Mouse (Mus musculus): ENCODE measurements at regions not wholly inside any gene's neighbourhood (a gene's known extent, or its start where the extent isn't known, plus 50 kb on each side); places are given as distances from the start of the nearest gene placed in this dataset.

GRCm38 (mm10) chr7:37388843-37389702 is 384.4 kb downstream of the Zfp536 start:
- DNase-seq (ENCODE audit: low spot score in 2 of 2), result no peak

GRCm38 (mm10) chr7:37389703-37390087 is 383.7 kb downstream of the Zfp536 start:
- DNase-seq (ENCODE audit: low spot score in 2 of 2), result no peak

GRCm38 (mm10) chr7:37390271-37390670 is 383.2 kb downstream of the Zfp536 start:
- DNase-seq (ENCODE audit: low spot score in 2 of 2), result no peak

- no peak for DNase-seq (ENCODE audit: low spot score in 2 of 2)
Observed at GRCm38 (mm10) chr7:37392122-37392521, 381.3 kb downstream of the Zfp536 start.

GRCm38 (mm10) chr7:37392604-37393003 is 380.8 kb downstream of the Zfp536 start:
- no peak for DNase-seq (ENCODE audit: low spot score in 2 of 2)

- no peak for DNase-seq (ENCODE audit: low spot score in 2 of 2)
Observed at GRCm38 (mm10) chr7:37393071-37393470, 380.4 kb downstream of the Zfp536 start.

- no peak for DNase-seq (ENCODE audit: low spot score in 2 of 2)
Observed at GRCm38 (mm10) chr7:37394965-37395426, 378.4 kb downstream of the Zfp536 start.

- DNase-seq (ENCODE audit: low spot score in 2 of 2), result no peak
Observed at GRCm38 (mm10) chr7:37395881-37396513, 377.4 kb downstream of the Zfp536 start.

- DNase-seq (ENCODE audit: low spot score in 2 of 2), result no peak
Observed at GRCm38 (mm10) chr7:37403483-37403882, 370.0 kb downstream of the Zfp536 start.

- no peak for DNase-seq (ENCODE audit: low spot score in 2 of 2)
Observed at GRCm38 (mm10) chr7:37413350-37413749, 360.1 kb downstream of the Zfp536 start.

- no peak for DNase-seq (ENCODE audit: low spot score in 2 of 2)
Observed at GRCm38 (mm10) chr7:37421704-37422103, 351.7 kb downstream of the Zfp536 start.

Measured in spleen, postnatal 14 days (tissue).